Mouse (Mus musculus): ENCODE measurements around the gene Igfbp2. TPM values are rescaled to one million over a fixed set of nuclear protein-coding genes. Genes with fewer than 3 reads are reported as not detected.

Igfbp2 gene
- polyA plus RNA-seq, 1 experiment from 2014 or later, result 708 TPM

- H3K4me1 ChIP-seq (replicated peaks; ENCODE audit: control insufficient read depth, insufficient read depth, low read length), result peaks cover 6% of the 10 kb centered on the region; the same call in 1 of the 2 replicates
- ATAC-seq (replicated peaks; ENCODE audit: low FRiP score), result no peak
- peaks cover 3% of the 10 kb centered on the region; the same call in 1 of the 2 replicates for H3K27me3 ChIP-seq (ENCODE audit: control insufficient read depth, insufficient read depth, low read length)
- no peak overlapping the region for H3K27ac ChIP-seq (ENCODE audit: low read depth, low read length)
- no peaks in the 10 kb centered on the region for H3K36me3 ChIP-seq (ENCODE audit: control insufficient read depth, insufficient read depth, low read length)
- H3K9me3 ChIP-seq (ENCODE audit: control insufficient read depth, low read length), result no peaks in the 10 kb centered on the region
- WGBS, result 63% methylated on average over 4 of the region's 4 CpGs
- no peak overlapping the region for H3K4me2 ChIP-seq (ENCODE audit: low read depth, low read length, severe bottlenecking)
- no peak overlapping the region for H3K4me3 ChIP-seq (ENCODE audit: low read depth, low read length)
- no peak for DNase-seq (ENCODE audit: low spot score)
- no peak overlapping the region for H3K9ac ChIP-seq (ENCODE audit: low read length)
Measured at GRCm38 (mm10) chr1:72879319-72879634, 55.0 kb downstream of the Igfbp2 start.

GRCm38 (mm10) chr1:72885111-72885818 lies 61.0 kb downstream of the Igfbp2 start:
- Histone ChIP-seq H3K4me2 (ENCODE audit: low read depth, low read length, severe bottlenecking) (no peak overlapping the region), H3K36me3 (ENCODE audit: control insufficient read depth, insufficient read depth, low read length) (no peaks in the 10 kb centered on the region), H3K9ac (ENCODE audit: low read length) (no peak overlapping the region), H3K4me1 (replicated peaks; ENCODE audit: control insufficient read depth, insufficient read depth, low read length) (no peaks in the 10 kb centered on the region), H3K9me3 (ENCODE audit: control insufficient read depth, low read length) (no peaks in the 10 kb centered on the region), H3K27me3 (ENCODE audit: control insufficient read depth, insufficient read depth, low read length) (no peaks in the 10 kb centered on the region), H3K27ac (ENCODE audit: low read depth, low read length) (no peak overlapping the region), H3K4me3 (ENCODE audit: low read depth, low read length) (no peak overlapping the region)
- DNase-seq (ENCODE audit: low spot score) (no peak), ATAC-seq (replicated peaks; ENCODE audit: low FRiP score) (no peak)
- WGBS, result 91% methylated on average over 11 of the region's 11 CpGs

- DNase-seq (ENCODE audit: low spot score) (no peak), ATAC-seq (replicated peaks; ENCODE audit: low FRiP score) (no peak)
- H3K36me3 ChIP-seq (ENCODE audit: control insufficient read depth, insufficient read depth, low read length), result no peaks in the 10 kb centered on the region
- no peak overlapping the region for H3K4me3 ChIP-seq (ENCODE audit: low read depth, low read length)
- H3K9me3 ChIP-seq (ENCODE audit: control insufficient read depth, low read length), result no peaks in the 10 kb centered on the region
- no peak overlapping the region for H3K27ac ChIP-seq (ENCODE audit: low read depth, low read length)
- no peak overlapping the region for H3K4me2 ChIP-seq (ENCODE audit: low read depth, low read length, severe bottlenecking)
- 85% methylated on average over 7 of the region's 7 CpGs for WGBS
- no peaks in the 10 kb centered on the region for H3K27me3 ChIP-seq (ENCODE audit: control insufficient read depth, insufficient read depth, low read length)
- H3K4me1 ChIP-seq (replicated peaks; ENCODE audit: control insufficient read depth, insufficient read depth, low read length), result no peaks in the 10 kb centered on the region
- H3K9ac ChIP-seq (ENCODE audit: low read length), result no peak overlapping the region
Measured at GRCm38 (mm10) chr1:72885819-72886169, 61.5 kb downstream of the Igfbp2 start.

- DNase-seq (ENCODE audit: low spot score) (no peak), ATAC-seq (replicated peaks; ENCODE audit: low FRiP score) (no peak)
- Histone ChIP-seq H3K9me3 (ENCODE audit: control insufficient read depth, low read length) (no peaks in the 10 kb centered on the region), H3K4me2 (ENCODE audit: low read depth, low read length, severe bottlenecking) (no peak overlapping the region), H3K4me3 (ENCODE audit: low read depth, low read length) (no peak overlapping the region), H3K4me1 (replicated peaks; ENCODE audit: control insufficient read depth, insufficient read depth, low read length) (no peaks in the 10 kb centered on the region), H3K27me3 (ENCODE audit: control insufficient read depth, insufficient read depth, low read length) (no peaks in the 10 kb centered on the region), H3K9ac (ENCODE audit: low read length) (no peak overlapping the region), H3K36me3 (ENCODE audit: control insufficient read depth, insufficient read depth, low read length) (no peaks in the 10 kb centered on the region), H3K27ac (ENCODE audit: low read depth, low read length) (no peak overlapping the region)
- 75% methylated on average over 1 of the region's 1 CpGs for whole genome bisulfite sequencing
Measured at GRCm38 (mm10) chr1:72887910-72888309, 63.6 kb downstream of the Igfbp2 start.

- Histone ChIP-seq H3K4me3 (ENCODE audit: low read depth, low read length) (no peak overlapping the region), H3K9ac (ENCODE audit: low read length) (no peak overlapping the region), H3K36me3 (ENCODE audit: control insufficient read depth, insufficient read depth, low read length) (no peaks in the 10 kb centered on the region), H3K4me2 (ENCODE audit: low read depth, low read length, severe bottlenecking) (no peak overlapping the region), H3K27me3 (ENCODE audit: control insufficient read depth, insufficient read depth, low read length) (no peaks in the 10 kb centered on the region), H3K9me3 (ENCODE audit: control insufficient read depth, low read length) (no peaks in the 10 kb centered on the region), H3K4me1 (replicated peaks; ENCODE audit: control insufficient read depth, insufficient read depth, low read length) (no peaks in the 10 kb centered on the region), H3K27ac (ENCODE audit: low read depth, low read length) (no peak overlapping the region)
- DNase-seq (ENCODE audit: low spot score), result no peak
- no peak for ATAC-seq (replicated peaks; ENCODE audit: low FRiP score)
- 83% methylated on average over 2 of the region's 2 CpGs for WGBS
Measured at GRCm38 (mm10) chr1:72895821-72896220, 71.5 kb downstream of the Igfbp2 start.

Other genes with a start within 250 kb of the Igfbp2 start
- 29.9 and 34.1 TPM in 2 replicates for gene Smarcal1, start 241.3 kb upstream of the Igfbp2 start, polyA plus RNA-seq (2014; fragmentation: Nextera tagmentation; extraction: Ambion mirVana)
- gene Ankar, start 123.9 kb upstream of the Igfbp2 start, polyA plus RNA-seq (2014; fragmentation: Nextera tagmentation; extraction: Ambion mirVana), result not detected in 2 replicates
- gene Rpl37a, start 113.2 kb upstream of the Igfbp2 start, polyA plus RNA-seq (2014; fragmentation: Nextera tagmentation; extraction: Ambion mirVana), result 1,332 and 1,456 TPM in 2 replicates
- 35.7 and 37.4 TPM in 2 replicates for gene Igfbp5, start 50.4 kb downstream of the Igfbp2 start, polyA plus RNA-seq (2014; fragmentation: Nextera tagmentation; extraction: Ambion mirVana)
- gene Tnp1, start 191.4 kb downstream of the Igfbp2 start, polyA plus RNA-seq (2014; fragmentation: Nextera tagmentation; extraction: Ambion mirVana), result not detected in 2 replicates